Mouse (Mus musculus): ENCODE data around the gene Lrrc4.

GRCm38 (mm10) chr6:28629866-28630265, 201.7 kb downstream of the Lrrc4 start:
- TF ChIP-seq CTCF (IDR thresholded peaks at IDR 0.05; ENCODE audit: borderline replicate concordance, insufficient read depth, low read depth, low read length) (no peak), POLR2A (IDR thresholded peaks at IDR 0.05; ENCODE audit: borderline replicate concordance, insufficient read depth, low read length) (no peak)

All from cerebellum, adult 2 months (tissue).